Mouse (Mus musculus) cerebellum, adult 9-10 months (tissue): Measurements from ENCODE around the gene Atp1a3.
A peak's percentile ranks its signal among the peaks of the same experiment; 100 is the strongest.

Experiments used
- DNase-seq: peaks from one replicate; pipeline ENCODE4 v3.0.0; 2022

Atp1a3 gene

DNA sequence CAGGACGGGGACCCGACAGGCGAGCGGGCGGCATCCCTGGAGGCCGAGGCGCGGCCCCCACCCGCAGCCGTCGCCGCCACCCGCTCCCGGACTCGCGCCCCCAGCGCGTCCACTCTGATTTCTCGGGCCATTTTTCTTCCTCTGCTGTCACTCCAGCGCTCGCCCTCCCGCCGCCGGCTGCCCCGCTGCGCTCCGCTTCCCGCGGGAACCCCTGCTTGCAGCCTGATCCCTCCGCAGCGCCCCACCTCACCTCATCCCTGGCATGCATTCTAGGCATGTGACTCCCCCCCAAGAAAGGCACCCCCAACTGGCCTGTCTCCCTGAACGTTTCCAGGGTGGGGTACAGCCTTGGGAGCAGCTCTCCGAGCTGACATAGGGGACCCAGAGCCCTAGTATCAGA, 50.5 kb downstream of the Atp1a3 start:
- DNase-seq, result no peak

DNA sequence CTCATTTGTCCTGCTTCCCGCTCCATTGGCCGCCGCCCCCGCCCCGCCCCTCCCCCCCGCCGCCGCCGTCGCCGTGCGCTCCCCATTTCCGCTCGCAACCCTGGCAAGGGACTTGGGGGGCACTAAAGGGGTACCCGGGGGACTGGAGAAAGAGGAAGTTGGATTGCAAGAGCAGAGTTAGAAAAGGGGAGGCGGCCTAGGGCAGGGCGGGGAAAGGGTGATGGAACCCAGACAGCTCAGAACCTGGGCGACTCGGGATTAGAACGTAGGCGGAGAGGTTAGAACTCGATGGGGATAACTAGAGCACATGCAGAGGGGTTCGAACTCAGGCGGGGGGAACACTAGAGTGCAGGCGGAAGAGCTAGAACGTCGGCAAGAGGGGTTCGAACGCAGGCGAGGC, 51.3 kb downstream of the Atp1a3 start:
- no peak for DNase-seq

DNA sequence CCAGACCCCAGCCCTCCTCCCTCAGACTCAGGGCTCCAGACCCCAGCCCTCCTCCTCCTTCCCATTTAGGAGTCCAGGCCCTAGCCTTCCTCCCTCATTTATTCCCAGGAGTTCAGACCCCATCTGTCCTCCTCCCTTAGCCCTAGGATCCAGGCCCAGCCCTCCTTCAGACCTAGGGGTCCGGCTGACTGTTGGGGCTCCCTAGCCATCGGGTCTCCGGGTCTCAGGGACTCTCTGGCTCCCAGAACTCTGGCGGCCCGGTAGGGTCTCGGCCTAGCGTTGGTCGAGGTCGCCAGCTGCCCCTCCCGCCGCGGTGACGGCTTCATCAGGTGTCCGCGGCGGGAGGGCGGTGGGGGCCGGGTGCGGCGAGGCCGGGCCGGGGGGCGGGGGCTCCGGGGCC, 51.8 kb downstream of the Atp1a3 start:
- DNase-seq, result no peak

DNA sequence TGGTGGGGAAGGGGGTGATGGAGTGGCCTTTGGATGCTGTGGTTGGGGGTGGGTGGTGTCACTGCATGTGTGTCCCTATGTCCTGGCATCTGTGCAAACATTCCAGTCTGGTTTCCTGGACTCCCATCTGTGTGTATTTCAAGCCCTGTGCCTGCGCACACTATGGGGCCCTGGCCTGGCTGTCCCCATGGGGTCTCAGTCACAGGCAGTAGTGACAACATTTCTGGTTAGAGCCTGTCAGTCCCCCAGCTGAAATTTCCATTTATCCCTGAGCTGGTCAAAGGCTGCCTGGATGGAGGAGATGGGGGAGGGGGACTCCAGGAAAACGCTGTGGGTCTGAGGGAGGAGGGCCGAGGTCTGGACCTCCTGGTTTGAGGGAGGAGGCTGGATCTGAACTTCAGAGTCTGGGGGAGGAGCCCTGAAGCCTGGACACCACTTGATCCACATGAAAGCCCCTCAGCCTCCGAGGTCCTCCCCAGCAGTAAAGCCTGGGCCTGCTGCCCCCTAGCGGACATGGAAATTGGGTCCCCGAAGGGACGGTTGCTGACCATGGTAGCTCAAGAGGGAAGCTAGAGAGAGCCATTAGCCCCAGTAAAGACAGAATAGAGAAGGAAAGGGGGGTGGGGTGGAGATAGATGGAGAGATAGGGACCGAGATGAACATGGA, 55.7 kb downstream of the Atp1a3 start:
- DNase-seq, result peak; percentile 71

DNA sequence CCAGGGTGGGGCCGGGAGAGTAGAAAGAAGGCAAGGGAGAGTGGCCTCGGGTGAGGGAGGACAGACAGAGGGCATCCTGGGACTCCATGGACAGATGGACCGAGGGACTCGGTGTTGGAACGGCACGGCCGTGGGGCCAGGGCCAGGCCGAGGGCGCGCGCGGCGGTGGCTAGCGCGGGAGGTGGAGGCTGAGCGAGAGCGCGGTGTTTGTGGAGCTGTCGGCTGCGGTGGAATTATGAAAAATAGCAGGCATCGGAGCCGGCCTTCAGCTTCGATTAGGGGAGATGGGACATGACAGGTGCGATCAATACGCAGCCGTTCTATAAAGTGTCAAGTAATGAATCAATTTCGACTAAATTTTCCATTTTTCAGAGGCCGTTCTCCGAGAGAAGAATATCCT, 57.0 kb downstream of the Atp1a3 start:
- no peak for DNase-seq

DNA sequence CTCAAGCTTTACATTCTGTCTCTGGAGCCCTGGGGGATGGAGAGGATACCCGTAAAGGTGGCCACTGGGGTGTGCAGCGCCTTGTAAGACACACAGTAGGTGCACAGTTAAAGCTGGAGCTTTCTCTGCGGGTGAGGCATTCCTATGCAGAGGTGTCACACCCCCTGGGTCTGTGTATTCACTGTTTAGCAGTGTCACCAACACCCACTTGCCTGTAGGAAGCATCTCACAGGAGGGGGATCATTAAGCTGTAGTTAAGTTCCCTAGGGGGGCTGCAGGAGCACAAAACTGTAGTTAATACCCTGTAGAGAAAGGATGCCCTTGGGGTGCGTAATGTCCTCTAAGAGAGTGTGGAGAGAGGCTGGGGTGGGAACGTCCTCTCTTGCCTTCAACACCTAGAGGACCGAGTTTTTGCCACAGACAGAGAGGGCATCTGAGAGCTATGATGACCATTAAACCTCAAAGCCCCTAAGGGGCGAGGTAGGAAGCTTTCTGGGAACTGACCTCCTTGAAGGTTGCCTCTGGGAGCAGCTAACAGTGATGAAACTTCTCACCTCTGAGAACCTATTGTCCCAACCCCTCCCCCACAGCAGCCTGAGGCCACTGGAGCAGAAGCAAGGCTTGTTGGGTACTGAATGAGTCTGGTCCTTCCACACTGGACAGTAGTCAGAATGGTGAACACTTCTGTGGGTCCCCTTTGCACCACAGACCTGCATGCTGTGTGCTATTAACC, 58.3 kb downstream of the Atp1a3 start:
- no peak for DNase-seq

DNA sequence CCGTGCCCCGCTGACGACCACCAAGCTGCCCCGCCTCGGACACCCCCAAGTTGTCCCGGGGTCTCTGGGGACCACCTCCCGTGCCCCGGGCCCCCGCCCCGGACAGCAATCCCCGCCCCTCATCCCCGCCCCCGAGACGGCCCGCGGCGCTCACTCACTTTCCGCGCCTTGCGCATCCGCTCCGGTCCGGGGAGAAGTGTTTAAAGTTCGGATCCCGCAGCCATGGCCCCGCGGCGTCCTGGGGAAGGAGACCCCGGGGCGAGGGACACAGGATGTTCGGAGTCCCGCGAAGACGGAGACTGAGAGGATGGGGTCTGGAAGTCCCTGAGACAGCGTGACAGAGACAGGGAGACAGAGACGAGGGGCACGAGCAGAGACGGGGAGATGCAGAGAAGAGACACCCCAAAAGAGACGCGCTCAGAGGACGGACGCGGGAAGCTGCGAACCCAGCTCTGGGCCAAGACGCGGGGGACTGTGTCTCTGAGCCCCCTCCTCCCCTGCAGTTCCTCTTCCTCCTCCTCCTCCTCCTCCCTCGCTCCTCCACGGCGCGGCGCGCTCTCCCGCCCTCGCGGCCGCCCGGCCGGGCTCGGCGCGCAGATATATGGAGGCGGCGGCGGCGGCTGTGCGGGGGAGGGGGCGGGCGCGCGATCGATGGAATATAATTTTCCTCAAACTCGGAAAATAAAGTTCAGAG, 61.4 kb downstream of the Atp1a3 start, which contains the start of gene Gm4881:
Gene Gm4881, minus strand, starts transcription at position 238 of the 694 bp plus-strand sequence.
- DNase-seq, result no peak

DNA sequence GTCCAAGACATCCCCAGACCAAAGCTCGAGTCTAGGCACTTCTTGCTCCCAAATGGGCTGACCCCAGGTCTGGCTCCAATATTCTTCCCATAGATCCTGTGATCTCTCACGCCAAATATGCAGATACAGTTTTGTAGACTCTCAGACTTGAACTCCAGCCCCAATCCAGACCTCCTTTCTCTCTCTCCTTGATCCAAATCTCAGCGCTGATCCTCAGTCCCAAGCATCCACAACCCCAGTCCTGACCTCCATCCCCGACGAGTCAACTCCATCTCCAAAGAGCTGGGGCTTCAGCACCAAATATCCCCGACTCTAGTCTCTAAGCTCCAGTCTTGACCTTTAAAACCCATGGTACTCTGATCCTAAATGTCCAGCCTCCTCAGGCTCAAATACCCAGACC, 62.1 kb downstream of the Atp1a3 start:
- DNase-seq, result no peak

DNA sequence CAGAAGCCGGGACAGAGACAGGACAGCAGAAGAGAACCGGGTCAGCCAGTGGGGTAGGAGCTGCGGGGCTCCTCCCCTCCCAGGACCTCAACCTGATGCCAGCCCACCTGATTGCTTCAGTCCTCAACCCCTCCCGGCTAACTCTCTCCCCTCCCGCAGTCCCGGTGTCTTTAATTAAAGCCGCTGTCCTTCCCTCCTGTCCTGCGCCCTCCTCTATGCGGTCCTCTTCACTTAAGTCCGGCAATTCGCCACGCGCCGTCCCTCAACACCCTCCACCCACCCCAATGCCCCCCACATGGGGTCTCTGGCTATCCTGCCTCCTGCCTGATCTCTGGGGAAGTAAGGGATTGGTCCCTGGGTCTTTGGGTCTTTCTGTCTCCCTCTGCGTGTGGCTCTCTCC, 74.1 kb downstream of the Atp1a3 start:
- no peak for DNase-seq

DNA sequence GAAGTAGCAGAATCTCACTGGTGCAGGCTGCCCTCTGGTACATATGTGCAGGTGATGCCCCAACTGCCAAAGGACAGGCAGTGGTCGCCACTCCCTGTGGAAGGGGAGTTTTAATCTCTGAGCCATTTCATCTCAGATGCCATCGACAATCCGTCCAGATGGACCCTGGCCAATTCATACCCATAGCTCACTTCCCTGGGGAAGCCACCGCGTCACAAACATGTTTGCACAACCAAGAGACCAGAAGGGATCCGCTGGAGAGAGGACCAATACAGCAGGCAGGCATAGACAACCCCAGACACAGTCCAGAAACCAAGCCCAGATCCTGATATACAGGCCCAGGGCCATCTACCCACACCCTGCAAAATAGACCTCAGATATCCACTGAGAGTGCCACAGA, 75.3 kb downstream of the Atp1a3 start:
- DNase-seq, result no peak
